7 mouse cellular contexts compared by ENCODE assay signal in the genomic region with DNA sequence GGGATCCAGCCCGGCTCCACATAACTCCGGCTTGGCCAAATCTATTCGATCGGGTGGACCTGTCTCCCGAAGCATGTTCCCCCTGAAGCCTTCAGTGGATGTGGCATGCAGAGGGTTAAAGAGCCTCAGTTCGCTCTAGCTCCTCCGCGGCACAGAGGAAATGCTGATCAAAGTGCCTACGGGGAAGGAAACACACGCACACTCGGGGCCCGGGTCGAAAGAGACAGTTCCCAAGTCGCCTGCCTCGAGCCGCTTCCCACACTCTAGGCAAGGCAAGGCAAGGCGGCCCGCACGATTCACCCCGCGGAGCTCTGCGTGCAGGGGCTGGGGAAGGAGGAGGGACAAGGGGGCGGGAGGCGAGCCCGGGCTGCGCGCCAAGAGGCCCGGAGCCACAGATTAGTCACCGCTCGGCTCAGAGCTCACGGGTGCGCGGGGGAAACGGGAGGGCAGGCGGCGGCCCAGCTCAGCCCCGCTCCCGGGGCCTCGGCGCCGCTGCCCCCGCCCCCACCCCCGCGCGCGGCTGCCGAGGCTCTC.
DNase-seq lines count a peak whose midpoint lies in the region; ATAC-seq lines count a peak whose summit lies in the region.

No protein-coding gene starts in this region.

- peaks cover 36% of the 10 kb centered on the region for H3K4me1 ChIP-seq in limb, embryonic 15.5 days
- H3K4me1 ChIP-seq in midbrain, embryonic 15.5 days: peaks cover 40% of the 10 kb centered on the region

- H3K9ac ChIP-seq in limb, embryonic 15.5 days: peak overlapping the region; percentile 45; the same call in 1 of the 2 replicates
- peak overlapping the region; percentile 37 for H3K9ac ChIP-seq in midbrain, embryonic 15.5 days

- peak overlapping the region; percentile 88 for H3K27ac ChIP-seq in limb, embryonic 15.5 days
- peak overlapping the region; percentile 93 for H3K27ac ChIP-seq in midbrain, embryonic 15.5 days

- peak overlapping the region; percentile 50 for H3K4me3 ChIP-seq in limb, embryonic 15.5 days
- H3K4me3 ChIP-seq in midbrain, embryonic 15.5 days: peak overlapping the region; percentile 45

- H3K4me2 ChIP-seq in limb, embryonic 15.5 days: peak overlapping the region; percentile 81
- peak overlapping the region; percentile 92 for H3K4me2 ChIP-seq in midbrain, embryonic 15.5 days

- peak; percentile 73 for ATAC-seq in limb, embryonic 15.5 days (ENCODE audit: insufficient number of reproducible peaks, low FRiP score, low TSS enrichment, low read depth)
- peak; percentile 19 for ATAC-seq in midbrain, embryonic 15.5 days (replicated peaks)

- H3K9me3 ChIP-seq in limb, embryonic 15.5 days: no peaks in the 10 kb centered on the region
- no peaks in the 10 kb centered on the region for H3K9me3 ChIP-seq in midbrain, embryonic 15.5 days

- DNase-seq in adrenal gland, adult 8-10 months: peak; percentile 71
- peak; percentile 65 for DNase-seq in embryo, embryonic 9.5 days (ENCODE audit: extremely low spot score)
- DNase-seq in heart, adult 8-10 months (ENCODE audit: low spot score): peak; percentile 60
- DNase-seq in kidney, adult 18-20 months: peak; percentile 80
- DNase-seq in splenic B cell, adult 2 months (ENCODE audit: low read depth, low spot score): peak; percentile 46

- WGBS in limb, embryonic 15.5 days: 7% methylated on average over 29 of the region's 47 CpGs
- WGBS in midbrain, embryonic 15.5 days: under 1% methylated on average over 43 of the region's 47 CpGs

- H3K36me3 ChIP-seq in limb, embryonic 15.5 days: no peaks in the 10 kb centered on the region
- no peaks in the 10 kb centered on the region for H3K36me3 ChIP-seq in midbrain, embryonic 15.5 days (replicated peaks)
- no peaks in the 10 kb centered on the region for H3K36me3 ChIP-seq in splenic B cell, adult 2 months (ENCODE audit: control insufficient read depth, insufficient read depth, low read length, poor library complexity, severe bottlenecking)

- H3K27me3 ChIP-seq in limb, embryonic 15.5 days: peaks cover 69% of the 10 kb centered on the region
- H3K27me3 ChIP-seq in midbrain, embryonic 15.5 days (replicated peaks): peaks cover 30% of the 10 kb centered on the region
- H3K27me3 ChIP-seq in splenic B cell, adult 2 months (ENCODE audit: control insufficient read depth, insufficient read depth, low read length, poor library complexity, severe bottlenecking): no peaks in the 10 kb centered on the region

Comparison
In these comparisons a context has a peak if more than half of its experiments do, and no peak if none do; other contexts are left out.
1. Peak in every context shown above with its lines: DNase-seq, ATAC-seq, H3K4me3 ChIP-seq and H3K27ac ChIP-seq.